Mouse (Mus musculus): ENCODE results near the gene Fyco1. TPM values are rescaled to one million over a fixed set of nuclear protein-coding genes. Genes with fewer than 3 reads are reported as not detected.

The Fyco1 gene
- polyA plus RNA-seq, 1 experiment from 2014 or later = 11.4 TPM

DNA sequence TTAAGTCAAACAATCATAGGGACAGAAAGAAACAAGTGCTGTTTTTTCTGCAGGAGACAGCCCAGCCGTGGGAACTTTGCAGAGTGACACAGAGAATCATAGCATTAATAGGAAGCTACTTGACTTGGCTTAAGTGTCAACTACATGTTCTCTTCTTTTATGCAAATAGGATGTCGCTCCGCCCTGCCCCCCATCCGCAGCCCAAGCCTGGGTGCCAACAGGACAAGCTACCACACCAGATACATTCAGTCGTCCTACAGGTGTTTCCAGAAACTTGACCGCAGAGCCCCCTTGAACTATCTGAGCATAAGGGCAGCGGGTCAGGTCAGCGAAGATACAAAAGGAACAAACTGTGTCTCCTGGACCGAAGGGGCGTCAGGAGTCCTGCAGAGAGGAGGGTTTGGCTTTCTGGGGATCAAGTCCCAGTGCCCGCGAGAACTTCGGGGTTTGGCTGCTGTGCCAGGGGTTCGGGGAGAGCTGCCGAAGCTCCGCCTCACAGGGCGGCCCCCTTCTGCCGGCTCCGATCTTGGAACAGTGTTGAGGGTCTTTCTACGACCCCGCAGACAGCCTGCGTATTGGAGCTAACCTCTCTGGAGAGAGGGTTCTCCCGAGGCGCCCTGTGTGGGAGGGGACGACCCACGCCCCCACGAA is 512 bp downstream of the Fyco1 start:
- Histone ChIP-seq H3K36me3 (ENCODE audit: control insufficient read depth, insufficient read depth, low read length) (no peaks in the 10 kb centered on the region), H3K9me3 (ENCODE audit: control insufficient read depth, low read length) (no peaks in the 10 kb centered on the region), H3K27ac (ENCODE audit: low read length) (peak overlapping the region; percentile 93), H3K27me3 (replicated peaks; ENCODE audit: control insufficient read depth, insufficient read depth, low read length) (no peaks in the 10 kb centered on the region), H3K9ac (ENCODE audit: low read depth, low read length) (peak overlapping the region; percentile 85), H3K4me1 (ENCODE audit: control insufficient read depth, insufficient read depth, low read length) (peaks cover 11% of the 10 kb centered on the region), H3K4me2 (ENCODE audit: low read depth, low read length) (peak overlapping the region; percentile 64), H3K4me3 (ENCODE audit: low read length) (peak overlapping the region; percentile 83)
- no peak; the same call in none of the 2 replicates for ATAC-seq
- under 1% methylated on average over 27 of the region's 27 CpGs for WGBS

DNA sequence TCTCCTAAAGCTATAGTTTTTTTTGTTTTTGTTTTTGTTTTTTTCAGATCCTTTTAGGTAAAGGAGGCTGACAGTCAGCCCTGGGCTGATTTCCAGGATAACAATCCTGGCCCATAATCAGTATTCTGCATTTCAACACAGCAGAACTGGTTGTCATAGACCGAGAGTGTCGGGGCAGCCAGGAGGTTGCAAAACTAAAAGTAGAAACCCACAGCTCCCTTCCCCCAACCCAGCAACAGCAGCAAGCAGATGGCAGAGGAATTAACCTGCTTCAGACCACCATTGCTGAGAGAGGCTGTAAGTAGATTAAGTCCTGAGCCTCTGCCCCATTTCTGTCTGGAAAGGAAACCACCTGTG is 1.0 kb downstream of the Fyco1 start:
- Histone ChIP-seq H3K9me3 (ENCODE audit: control insufficient read depth, low read length) (no peaks in the 10 kb centered on the region), H3K4me2 (ENCODE audit: low read depth, low read length) (peak overlapping the region; percentile 64), H3K4me1 (ENCODE audit: control insufficient read depth, insufficient read depth, low read length) (peaks cover 13% of the 10 kb centered on the region), H3K9ac (ENCODE audit: low read depth, low read length) (peak overlapping the region; percentile 85), H3K27me3 (replicated peaks; ENCODE audit: control insufficient read depth, insufficient read depth, low read length) (no peaks in the 10 kb centered on the region), H3K36me3 (ENCODE audit: control insufficient read depth, insufficient read depth, low read length) (no peaks in the 10 kb centered on the region), H3K4me3 (ENCODE audit: low read length) (peak overlapping the region; percentile 83), H3K27ac (ENCODE audit: low read length) (peak overlapping the region; percentile 93)
- 7% methylated on average over 2 of the region's 2 CpGs for WGBS
- peak; percentile 1 for ATAC-seq

DNA sequence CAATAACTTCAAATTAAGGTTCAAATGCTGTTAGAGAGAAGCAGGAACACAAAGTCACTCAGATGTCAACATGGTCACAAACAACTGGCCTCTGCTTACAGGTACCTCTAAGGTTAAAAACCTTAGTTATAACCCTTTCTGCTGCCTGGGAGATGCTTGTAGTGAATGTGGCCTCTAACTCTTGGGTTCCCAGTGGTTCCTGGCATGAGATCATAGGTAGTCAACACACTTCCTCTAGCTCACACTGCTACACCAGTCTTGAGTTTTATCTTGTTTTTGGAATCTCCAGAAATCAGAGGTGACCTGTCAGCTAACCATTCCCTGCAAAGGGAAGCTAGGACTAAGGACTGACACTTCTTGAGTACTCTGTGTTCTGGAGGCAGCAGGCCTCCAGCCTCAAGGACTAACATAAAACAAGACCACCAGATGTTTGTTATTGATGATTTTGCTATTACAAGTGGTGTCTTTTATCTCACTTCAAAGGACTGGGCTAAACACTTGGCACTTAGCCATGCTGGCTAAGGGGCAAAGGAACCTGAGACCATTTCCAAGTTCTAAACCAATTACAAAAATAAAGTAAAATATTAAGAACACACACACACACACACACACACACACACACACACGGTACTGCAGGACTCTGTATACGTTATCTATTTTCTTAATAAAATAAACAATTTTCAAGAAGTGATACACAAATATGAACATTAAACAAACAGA is 1.6 kb downstream of the Fyco1 start:
- Histone ChIP-seq H3K27ac (ENCODE audit: low read length) (no peak overlapping the region), H3K36me3 (ENCODE audit: control insufficient read depth, insufficient read depth, low read length) (no peaks in the 10 kb centered on the region), H3K27me3 (replicated peaks; ENCODE audit: control insufficient read depth, insufficient read depth, low read length) (no peaks in the 10 kb centered on the region), H3K9me3 (ENCODE audit: control insufficient read depth, low read length) (no peaks in the 10 kb centered on the region), H3K4me1 (ENCODE audit: control insufficient read depth, insufficient read depth, low read length) (peaks cover 13% of the 10 kb centered on the region), H3K4me3 (ENCODE audit: low read length) (no peak overlapping the region), H3K4me2 (ENCODE audit: low read depth, low read length) (peak overlapping the region; percentile 64; the same call in 1 of the 2 replicates), H3K9ac (ENCODE audit: low read depth, low read length) (no peak overlapping the region)
- WGBS = 51% methylated on average over 2 of the region's 2 CpGs
- no peak for ATAC-seq

DNA sequence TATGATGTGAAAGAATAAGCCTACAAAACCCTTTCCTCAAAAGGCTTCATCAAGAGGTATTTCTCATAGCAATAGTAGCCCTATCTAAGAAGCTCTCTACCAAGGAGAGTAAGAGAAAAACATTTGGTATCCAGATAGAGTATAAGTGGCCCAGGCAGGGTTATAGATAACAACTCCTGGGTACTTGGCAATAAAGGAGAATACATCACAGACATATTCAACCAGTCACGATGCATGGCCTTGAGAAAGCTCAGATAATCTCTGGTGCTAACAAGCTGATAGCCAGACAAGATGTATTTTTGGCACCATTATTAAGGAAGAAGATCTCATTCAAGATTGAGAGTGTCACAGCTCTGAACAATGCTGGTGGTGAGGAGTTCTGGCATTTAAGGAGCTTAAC is 5.2 kb downstream of the Fyco1 start:
- no peak overlapping the region for H3K9ac ChIP-seq (ENCODE audit: low read depth, low read length)
- H3K9me3 ChIP-seq (ENCODE audit: control insufficient read depth, low read length) = no peaks in the 10 kb centered on the region
- H3K4me3 ChIP-seq (ENCODE audit: low read length) = no peak overlapping the region
- H3K27me3 ChIP-seq (replicated peaks; ENCODE audit: control insufficient read depth, insufficient read depth, low read length) = no peaks in the 10 kb centered on the region
- H3K27ac ChIP-seq (ENCODE audit: low read length) = no peak overlapping the region
- no peak overlapping the region for H3K4me2 ChIP-seq (ENCODE audit: low read depth, low read length)
- WGBS = 75% methylated on average over 1 of the region's 1 CpGs
- no peak for ATAC-seq
- H3K4me1 ChIP-seq (ENCODE audit: control insufficient read depth, insufficient read depth, low read length) = peaks cover 11% of the 10 kb centered on the region
- H3K36me3 ChIP-seq (ENCODE audit: control insufficient read depth, insufficient read depth, low read length) = no peaks in the 10 kb centered on the region

DNA sequence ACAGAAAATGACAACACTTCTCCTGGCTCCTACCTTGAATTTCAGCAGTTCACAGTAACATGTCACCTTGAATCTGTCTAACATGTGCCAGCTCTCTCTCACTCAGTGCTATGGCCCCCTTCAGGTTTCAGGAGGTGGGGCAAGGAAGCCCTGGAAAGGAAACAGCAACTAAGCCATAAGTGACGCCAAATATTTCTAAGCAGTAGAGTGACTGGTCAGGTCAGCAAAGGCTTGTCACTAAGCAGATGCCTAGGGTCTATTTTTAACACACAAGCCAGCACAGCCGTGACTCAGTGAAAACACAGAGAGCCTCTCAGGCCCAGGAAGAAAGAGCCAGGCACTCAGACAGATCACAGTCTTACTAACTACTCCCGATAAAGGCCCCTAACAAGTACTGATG is 6.6 kb downstream of the Fyco1 start:
- H3K9me3 ChIP-seq (ENCODE audit: control insufficient read depth, low read length) = no peaks in the 10 kb centered on the region
- peak; percentile 38 for ATAC-seq
- 0 out of 2 replicates have a peak overlapping the region, but pooled peaks have one; percentile 7 for H3K27ac ChIP-seq (ENCODE audit: low read length)
- H3K36me3 ChIP-seq (ENCODE audit: control insufficient read depth, insufficient read depth, low read length) = no peaks in the 10 kb centered on the region; the same call in 1 of the 2 replicates
- peaks cover 4% of the 10 kb centered on the region; the same call in 1 of the 2 replicates for H3K4me1 ChIP-seq (ENCODE audit: control insufficient read depth, insufficient read depth, low read length)
- 55% methylated on average over 3 of the region's 3 CpGs for WGBS
- H3K27me3 ChIP-seq (replicated peaks; ENCODE audit: control insufficient read depth, insufficient read depth, low read length) = no peaks in the 10 kb centered on the region
- H3K9ac ChIP-seq (ENCODE audit: low read depth, low read length) = no peak overlapping the region
- H3K4me3 ChIP-seq (ENCODE audit: low read length) = no peak overlapping the region
- no peak overlapping the region for H3K4me2 ChIP-seq (ENCODE audit: low read depth, low read length)

DNA sequence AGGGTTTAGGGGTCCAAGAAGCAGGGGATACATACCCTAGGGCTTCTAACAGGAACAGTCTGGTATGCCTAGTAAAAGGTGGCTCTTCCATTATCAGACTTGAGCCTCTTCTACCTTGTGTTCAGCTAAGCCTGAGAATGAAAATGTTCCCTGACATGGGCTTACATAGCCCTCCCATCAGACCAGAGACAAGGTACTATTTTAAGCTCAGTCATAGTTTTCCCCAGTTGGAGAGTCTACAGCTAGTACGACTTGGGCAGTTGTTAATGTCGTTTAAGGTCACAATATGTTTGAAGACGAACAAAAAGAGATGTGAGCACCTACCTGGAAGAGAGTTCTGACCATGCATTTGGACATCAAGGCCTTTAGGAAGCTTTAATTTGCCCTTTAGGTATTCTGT is 7.2 kb downstream of the Fyco1 start:
- Histone ChIP-seq H3K9me3 (ENCODE audit: control insufficient read depth, low read length) (no peaks in the 10 kb centered on the region), H3K4me3 (ENCODE audit: low read length) (no peak overlapping the region), H3K4me1 (ENCODE audit: control insufficient read depth, insufficient read depth, low read length) (peaks cover 3% of the 10 kb centered on the region; the same call in 1 of the 2 replicates), H3K9ac (ENCODE audit: low read depth, low read length) (no peak overlapping the region), H3K27ac (ENCODE audit: low read length) (no peak overlapping the region), H3K36me3 (ENCODE audit: control insufficient read depth, insufficient read depth, low read length) (no peaks in the 10 kb centered on the region; the same call in none of the 2 replicates), H3K27me3 (replicated peaks; ENCODE audit: control insufficient read depth, insufficient read depth, low read length) (no peaks in the 10 kb centered on the region), H3K4me2 (ENCODE audit: low read depth, low read length) (no peak overlapping the region)
- WGBS = 84% methylated on average over 3 of the region's 3 CpGs
- no peak for ATAC-seq

DNA sequence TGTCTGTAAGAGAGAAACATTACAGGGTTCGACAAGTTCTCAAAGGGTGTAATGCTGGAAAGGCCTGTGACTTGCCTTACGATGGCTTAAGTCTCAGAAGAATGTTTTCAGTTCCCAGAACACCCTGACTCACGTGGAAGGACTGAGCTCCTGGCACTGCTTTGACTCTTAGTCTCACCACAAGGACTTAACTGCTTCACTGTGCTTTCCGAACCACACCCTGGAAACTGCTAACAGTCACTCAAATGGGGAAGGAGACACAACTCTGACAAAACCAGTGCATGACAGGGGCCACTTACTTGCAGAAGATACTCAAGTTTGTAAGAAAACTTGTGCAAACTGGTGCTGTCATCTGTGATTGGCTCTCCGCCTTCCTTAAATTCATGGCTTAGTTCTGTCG is 11.5 kb downstream of the Fyco1 start:
- H3K27ac ChIP-seq (ENCODE audit: low read length) = no peak overlapping the region
- no peaks in the 10 kb centered on the region; the same call in none of the 2 replicates for H3K36me3 ChIP-seq (ENCODE audit: control insufficient read depth, insufficient read depth, low read length)
- no peaks in the 10 kb centered on the region for H3K9me3 ChIP-seq (ENCODE audit: control insufficient read depth, low read length)
- WGBS = 89% methylated on average over 6 of the region's 6 CpGs
- ATAC-seq = no peak
- no peak overlapping the region for H3K9ac ChIP-seq (ENCODE audit: low read depth, low read length)
- H3K4me1 ChIP-seq (ENCODE audit: control insufficient read depth, insufficient read depth, low read length) = no peaks in the 10 kb centered on the region
- H3K4me2 ChIP-seq (ENCODE audit: low read depth, low read length) = no peak overlapping the region
- no peaks in the 10 kb centered on the region for H3K27me3 ChIP-seq (replicated peaks; ENCODE audit: control insufficient read depth, insufficient read depth, low read length)
- H3K4me3 ChIP-seq (ENCODE audit: low read length) = no peak overlapping the region

DNA sequence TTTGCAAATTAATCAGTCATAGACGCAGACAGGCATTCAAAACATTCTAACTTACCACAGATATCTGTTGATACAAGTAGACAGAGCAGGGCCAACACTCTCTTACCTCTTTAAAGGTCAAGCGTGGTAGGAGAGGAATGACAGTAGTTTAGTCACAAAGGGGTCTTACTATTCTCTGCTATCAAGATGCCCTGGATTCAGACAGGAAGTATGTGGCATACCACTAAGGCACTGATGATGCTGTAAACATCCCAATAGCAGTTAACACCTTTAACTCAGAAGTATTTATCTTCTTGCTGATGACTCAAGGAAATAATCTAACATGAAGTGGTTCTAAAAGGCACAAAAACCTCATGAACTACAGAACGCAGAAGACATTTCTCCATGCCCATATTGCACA is 15.8 kb downstream of the Fyco1 start:
- no peak for ATAC-seq

DNA sequence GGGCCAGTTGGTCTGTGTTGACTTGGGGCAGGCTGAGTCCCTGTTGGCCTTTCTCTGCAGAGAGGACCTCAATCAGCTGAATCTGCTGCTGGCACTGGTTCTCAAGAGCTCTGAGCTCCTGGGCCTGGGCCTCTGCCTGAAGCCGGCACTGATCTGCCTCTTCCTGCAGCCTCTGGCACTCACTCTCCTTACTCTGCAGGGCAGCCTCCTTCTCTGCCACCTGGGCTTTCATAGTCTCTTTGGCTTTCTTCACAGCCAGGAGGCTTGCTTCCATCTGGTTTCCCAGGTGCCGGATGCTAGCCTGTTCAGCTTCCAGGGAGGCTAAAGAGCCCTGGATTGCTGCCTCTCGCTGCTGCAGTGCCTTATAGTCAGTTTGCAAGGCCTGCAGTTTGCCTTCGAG is 22.8 kb downstream of the Fyco1 start:
- H3K27me3 ChIP-seq (replicated peaks; ENCODE audit: control insufficient read depth, insufficient read depth, low read length) = no peaks in the 10 kb centered on the region
- ATAC-seq = no peak
- no peak overlapping the region for H3K9ac ChIP-seq (ENCODE audit: low read depth, low read length)
- no peaks in the 10 kb centered on the region for H3K4me1 ChIP-seq (ENCODE audit: control insufficient read depth, insufficient read depth, low read length)
- H3K9me3 ChIP-seq (ENCODE audit: control insufficient read depth, low read length) = no peaks in the 10 kb centered on the region
- 90% methylated on average over 4 of the region's 4 CpGs for WGBS
- peaks cover 8% of the 10 kb centered on the region; the same call in 1 of the 2 replicates for H3K36me3 ChIP-seq (ENCODE audit: control insufficient read depth, insufficient read depth, low read length)
- H3K4me2 ChIP-seq (ENCODE audit: low read depth, low read length) = no peak overlapping the region
- H3K27ac ChIP-seq (ENCODE audit: low read length) = no peak overlapping the region
- no peak overlapping the region for H3K4me3 ChIP-seq (ENCODE audit: low read length)

More for the DNA sequence above, 15.8 kb downstream of the Fyco1 start:
- no peak overlapping the region for H3K9ac ChIP-seq (ENCODE audit: low read depth, low read length)
- H3K4me3 ChIP-seq (ENCODE audit: low read length) = no peak overlapping the region
- no peaks in the 10 kb centered on the region for H3K4me1 ChIP-seq (ENCODE audit: control insufficient read depth, insufficient read depth, low read length)
- peaks cover 3% of the 10 kb centered on the region for H3K36me3 ChIP-seq (ENCODE audit: control insufficient read depth, insufficient read depth, low read length)
- no peak overlapping the region for H3K27ac ChIP-seq (ENCODE audit: low read length)
- 90% methylated on average over 3 of the region's 3 CpGs for WGBS
- H3K27me3 ChIP-seq (replicated peaks; ENCODE audit: control insufficient read depth, insufficient read depth, low read length) = no peaks in the 10 kb centered on the region
- no peak overlapping the region for H3K4me2 ChIP-seq (ENCODE audit: low read depth, low read length)
- no peaks in the 10 kb centered on the region for H3K9me3 ChIP-seq (ENCODE audit: control insufficient read depth, low read length)

Measured in intestine, embryonic 16.5 days (tissue).